Mouse (Mus musculus) stomach, embryonic 16.5 days (tissue): ENCODE measurements around the gene Bicra. TPM values are rescaled to one million over a fixed set of nuclear protein-coding genes. Genes with fewer than 3 reads are reported as not detected.
A peak's percentile ranks its signal among the peaks of the same experiment; 100 is the strongest.

ENCODE experiments used
- ATAC-seq: fragments of 200-750 bp; cut with Nextera tagmentation; 2 replicates; pipeline ENCODE4 v1.8.0; 2017; ENCODE audit warnings: moderate number of reproducible peaks, moderate TSS enrichment; ENCODE audit not compliant: insufficient read depth, low FRiP score
- H3K27ac ChIP-seq: fragments of 300-500 bp; sonication (generic); 2 replicates; pipeline ENCODE4 v1.5.1; 2014; ENCODE audit warnings: low read length
- H3K27me3 ChIP-seq: fragments of 300-500 bp; sonication (generic); 2 replicates; pipeline ENCODE4 v1.6.1; 2014; ENCODE audit warnings: low read length, control low read depth, mixed read lengths; ENCODE audit not compliant: control insufficient read depth, insufficient read depth
- H3K36me3 ChIP-seq: fragments of 300-500 bp; sonication (generic); 2 replicates; pipeline ENCODE4 v1.6.1; 2014; ENCODE audit warnings: low read length; ENCODE audit not compliant: control insufficient read depth, insufficient read depth
- H3K4me1 ChIP-seq: fragments of 300-500 bp; sonication (generic); 2 replicates; pipeline ENCODE4 v1.6.1; 2014; ENCODE audit warnings: low read length, control low read depth, mixed read lengths; ENCODE audit not compliant: control insufficient read depth, insufficient read depth
- H3K4me2 ChIP-seq: fragments of 300-500 bp; sonication (generic); 2 replicates; pipeline ENCODE4 v1.6.1; 2014; ENCODE audit warnings: low read depth, low read length, mixed read lengths
- H3K4me3 ChIP-seq: fragments of 300-500 bp; sonication (generic); replicated peaks from 2 replicates; pipeline ENCODE4 v1.5.1; 2014; ENCODE audit warnings: mild to moderate bottlenecking, low read length
- H3K9ac ChIP-seq: fragments of 300-500 bp; sonication (generic); 2 replicates; pipeline ENCODE4 v1.6.1; 2014; ENCODE audit warnings: low read length
- H3K9me3 ChIP-seq: fragments of 300-500 bp; sonication (generic); replicated peaks from 2 replicates; pipeline ENCODE4 v1.6.1; 2016; ENCODE audit warnings: low read length, control low read depth; ENCODE audit not compliant: control insufficient read depth
- WGBS: fragments of 180-500 bp; shearing (Covaris S2); extraction: QIAGEN DNeasy Blood & Tissue Kit; methylation state at CpG from one replicate; pipeline ENCODE4 v1.1.7; 2014; 5-methylcytosine and 5-hydroxymethylcytosine counted together
- polyA plus RNA-seq: library from polyadenylated mRNA; unstranded; fragments of >200 nt; fragmentation: Nextera tagmentation; extraction: Ambion mirVana; gene quantifications from 2 replicates; pipeline ENCODE4 v1.2.1, GENCODE M21; 2015

Gene Bicra
- polyA plus RNA-seq, 1 experiment from 2014 or later: 4.5 TPM

GRCm38 (mm10) chr7:16062099-16062420 is 14.3 kb upstream of the Bicra start:
- WGBS: 63% methylated on average over 15 of the region's 15 CpGs
- Histone ChIP-seq H3K27ac (no peak overlapping the region), H3K9me3 (peaks cover 10% of the 10 kb centered on the region; the same call in 1 of the 2 replicates), H3K36me3 (no peaks in the 10 kb centered on the region), H3K4me2 (no peak overlapping the region), H3K4me1 (no peaks in the 10 kb centered on the region), H3K4me3 (no peak overlapping the region), H3K9ac (no peak overlapping the region), H3K27me3 (peaks cover 11% of the 10 kb centered on the region; the same call in 1 of the 2 replicates)
- no peak for ATAC-seq

- Histone ChIP-seq H3K27ac (no peak within 1 kb of the TSS), H3K9me3 (peaks cover 10% of the 10 kb centered on the region; the same call in 1 of the 2 replicates), H3K4me2 (peak within 1 kb of the TSS; percentile 39), H3K36me3 (no peaks in the 10 kb centered on the region), H3K9ac (no peak within 1 kb of the TSS), H3K4me1 (no peaks in the 10 kb centered on the region), H3K4me3 (peak within 1 kb of the TSS; percentile 16), H3K27me3 (peaks cover 11% of the 10 kb centered on the region; the same call in 1 of the 2 replicates)
- 43% methylated on average over 79 of the region's 80 CpGs for WGBS
- no peak for ATAC-seq
Observed at GRCm38 (mm10) chr7:16061219-16062098, 13.7 kb upstream of the Bicra start, which contains the start of gene Zfp541. Zfp541 (plus strand) TSS chr7:16061814.

DNA sequence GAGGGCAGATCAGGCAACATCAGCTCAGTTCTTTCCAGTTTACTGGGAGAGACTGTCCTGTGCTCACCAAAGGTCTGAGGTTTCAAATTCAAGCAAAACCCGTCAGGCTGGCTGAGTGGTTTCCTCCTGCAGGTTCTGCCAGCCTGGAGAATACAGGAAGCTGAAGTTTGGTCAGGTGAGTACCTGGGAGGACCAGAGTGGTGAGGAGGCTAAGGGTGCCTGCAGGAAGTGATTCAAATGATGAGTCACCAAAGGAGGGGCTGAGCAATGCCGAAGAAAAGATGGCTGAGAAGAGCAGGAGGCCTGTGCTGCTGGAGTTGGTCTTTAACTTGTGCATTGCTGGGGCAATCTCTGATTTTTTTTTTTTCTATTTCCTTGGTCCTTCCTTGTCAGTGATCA is 9.4 kb upstream of the Bicra start:
- Histone ChIP-seq H3K36me3 (no peaks in the 10 kb centered on the region), H3K4me1 (no peaks in the 10 kb centered on the region), H3K27me3 (peaks cover 11% of the 10 kb centered on the region; the same call in 1 of the 2 replicates), H3K4me2 (no peak overlapping the region), H3K9me3 (peaks cover 6% of the 10 kb centered on the region; the same call in 1 of the 2 replicates), H3K27ac (peak overlapping the region; percentile 76), H3K4me3 (no peak overlapping the region), H3K9ac (no peak overlapping the region)
- ATAC-seq: 0 out of 2 replicates have a peak, but pooled peaks have one; percentile 12
- 53% methylated on average over 2 of the region's 2 CpGs for WGBS

DNA sequence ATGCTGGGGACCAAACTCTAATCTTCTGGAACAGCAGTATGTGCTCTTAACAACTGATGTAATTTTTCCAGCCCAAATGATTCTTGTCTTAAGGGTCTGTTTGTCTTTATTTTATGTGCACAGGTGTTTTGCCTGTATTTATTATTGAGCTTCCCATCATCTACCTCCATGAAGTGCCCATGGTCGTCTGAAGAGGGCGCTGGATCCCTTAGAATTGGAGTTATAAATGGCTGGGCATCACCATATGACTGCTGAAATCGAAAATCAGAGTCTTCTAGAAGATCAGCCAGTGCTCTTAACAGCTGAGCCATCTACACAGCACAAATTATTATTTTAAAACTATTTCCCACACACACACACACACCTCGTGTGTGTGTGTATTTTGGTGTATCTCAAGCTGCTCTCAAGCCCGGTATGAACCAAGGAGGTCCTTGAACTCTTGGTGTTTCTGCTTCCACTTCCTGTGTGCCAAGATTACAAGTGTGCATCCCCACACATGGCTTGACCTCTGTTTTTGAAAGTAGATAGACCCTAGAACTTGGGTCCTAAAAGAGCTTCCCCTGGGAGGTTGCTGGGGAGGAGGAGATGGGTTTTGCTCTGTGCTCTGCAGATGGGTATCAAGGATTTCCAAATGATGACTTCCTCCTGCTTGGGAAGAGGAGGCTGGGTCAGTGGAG is 8.9 kb upstream of the Bicra start:
- Histone ChIP-seq H3K36me3 (no peaks in the 10 kb centered on the region), H3K4me3 (no peak overlapping the region), H3K9me3 (peaks cover 3% of the 10 kb centered on the region; the same call in 1 of the 2 replicates), H3K4me1 (no peaks in the 10 kb centered on the region), H3K27me3 (peaks cover 6% of the 10 kb centered on the region; the same call in 1 of the 2 replicates), H3K4me2 (no peak overlapping the region), H3K9ac (no peak overlapping the region), H3K27ac (peak overlapping the region; percentile 76)
- WGBS: 25% methylated on average over 5 of the region's 5 CpGs
- ATAC-seq: no peak

DNA sequence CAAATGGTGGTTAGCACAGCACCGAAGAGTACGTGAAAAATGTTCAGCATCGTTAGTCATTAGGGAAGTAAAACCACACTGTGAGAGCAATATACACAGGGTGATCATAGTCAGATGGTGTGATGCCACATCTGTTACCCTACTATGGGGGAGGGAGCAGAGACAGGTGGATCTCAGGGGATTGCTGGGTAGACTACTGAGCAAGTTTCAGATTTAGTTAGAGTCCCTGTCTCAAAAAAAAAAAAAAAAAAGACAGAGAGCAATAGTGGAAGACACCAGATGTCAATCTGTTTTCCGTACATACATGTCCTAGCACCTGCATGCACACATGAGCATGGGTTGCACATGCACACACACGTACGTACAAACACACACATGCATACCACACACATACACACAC is 7.9 kb upstream of the Bicra start:
- WGBS: 80% methylated on average over 6 of the region's 6 CpGs
- H3K27ac ChIP-seq: no peak overlapping the region
- no peaks in the 10 kb centered on the region for H3K9me3 ChIP-seq
- H3K27me3 ChIP-seq: peaks cover 3% of the 10 kb centered on the region; the same call in 1 of the 2 replicates
- H3K36me3 ChIP-seq: no peaks in the 10 kb centered on the region
- no peak overlapping the region for H3K4me3 ChIP-seq
- no peak overlapping the region for H3K9ac ChIP-seq
- ATAC-seq: no peak
- H3K4me1 ChIP-seq: no peaks in the 10 kb centered on the region
- no peak overlapping the region for H3K4me2 ChIP-seq

DNA sequence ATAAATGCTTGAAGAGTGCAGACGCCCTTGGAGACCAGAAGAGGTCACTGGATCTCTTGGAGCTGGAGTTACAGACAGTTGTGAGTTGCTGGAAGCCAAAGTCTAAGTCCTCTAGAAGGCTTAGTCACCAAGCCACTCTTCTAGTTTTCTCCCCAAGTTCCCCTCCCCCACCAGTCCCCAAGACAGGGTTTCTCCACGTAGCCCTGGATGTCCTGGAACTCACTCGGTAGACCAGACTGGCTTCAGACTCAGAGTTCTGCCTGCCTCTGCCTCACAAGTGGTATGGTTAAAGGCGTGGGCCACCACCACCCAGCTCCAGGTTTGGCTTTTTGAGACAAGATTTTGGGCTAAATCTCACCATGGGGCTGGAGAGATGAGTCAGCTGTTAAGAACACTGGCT is 7.2 kb upstream of the Bicra start:
- Histone ChIP-seq H3K9me3 (no peaks in the 10 kb centered on the region), H3K27me3 (no peaks in the 10 kb centered on the region), H3K4me1 (peaks cover 3% of the 10 kb centered on the region), H3K36me3 (no peaks in the 10 kb centered on the region), H3K4me3 (no peak overlapping the region), H3K27ac (no peak overlapping the region), H3K4me2 (no peak overlapping the region), H3K9ac (no peak overlapping the region)
- no peak for ATAC-seq
- WGBS: 64% methylated on average over 4 of the region's 4 CpGs

DNA sequence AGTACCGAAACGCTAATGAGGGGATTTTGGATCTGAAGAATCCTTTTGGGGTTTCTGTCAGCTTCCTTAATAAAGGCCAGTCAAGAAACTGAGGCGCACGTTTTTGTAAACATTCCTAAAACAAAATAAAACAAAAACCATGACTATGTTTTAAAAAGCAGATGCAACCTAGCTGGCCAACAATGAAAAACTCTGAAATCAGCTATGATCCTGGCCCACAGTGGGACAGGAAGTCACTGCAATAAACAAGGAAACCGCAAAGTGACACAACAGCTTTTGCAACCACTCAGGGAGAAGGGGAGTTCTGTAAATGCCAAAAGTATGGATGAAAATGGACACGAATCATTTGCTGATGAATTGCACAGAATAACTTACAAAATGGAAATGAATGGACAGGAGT is 5.4 kb upstream of the Bicra start:
- Histone ChIP-seq H3K4me1 (peaks cover 12% of the 10 kb centered on the region), H3K4me3 (peak overlapping the region; percentile 69), H3K27ac (peak overlapping the region; percentile 54), H3K9ac (peak overlapping the region; percentile 31; the same call in 1 of the 2 replicates), H3K27me3 (no peaks in the 10 kb centered on the region), H3K4me2 (peak overlapping the region; percentile 79), H3K36me3 (no peaks in the 10 kb centered on the region), H3K9me3 (no peaks in the 10 kb centered on the region)
- 9% methylated on average over 6 of the region's 6 CpGs for WGBS
- no peak for ATAC-seq

- Histone ChIP-seq H3K9ac (peak overlapping the region; percentile 81), H3K36me3 (no peaks in the 10 kb centered on the region), H3K4me3 (peak overlapping the region; percentile 69), H3K27me3 (no peaks in the 10 kb centered on the region), H3K4me1 (peaks cover 12% of the 10 kb centered on the region), H3K9me3 (no peaks in the 10 kb centered on the region), H3K27ac (peak overlapping the region; percentile 95), H3K4me2 (peak overlapping the region; percentile 79)
- under 1% methylated on average over 24 of the region's 24 CpGs for WGBS
- ATAC-seq: peak; percentile 82
Observed at GRCm38 (mm10) chr7:16052684-16053083, 5.0 kb upstream of the Bicra start.
